Mouse (Mus musculus) lung, embryonic 14.5 days (tissue): ENCODE results near the gene Tent4b. TPM values are rescaled to one million over a fixed set of nuclear protein-coding genes. Genes with fewer than 3 reads are reported as not detected.

Source experiments
- ATAC-seq: fragments of 200-750 bp; cut with Nextera tagmentation; 2 replicates; pipeline ENCODE4 v1.8.0; 2017; ENCODE audit warnings: mild to moderate bottlenecking, moderate TSS enrichment, moderate library complexity; ENCODE audit not compliant: insufficient read depth
- DNase-seq: peaks from one replicate; pipeline ENCODE4 v3.0.0-alpha.2; 2015
- H3K27ac ChIP-seq: fragments of 300-500 bp; sonication (generic); 2 replicates; pipeline ENCODE4 v1.5.1; 2014; ENCODE audit warnings: low read depth, mild to moderate bottlenecking, moderate library complexity
- H3K27me3 ChIP-seq: fragments of 300-500 bp; sonication (generic); 2 replicates; pipeline ENCODE4 v1.6.1; 2014; ENCODE audit warnings: low read length, control low read depth; ENCODE audit not compliant: insufficient read depth
- H3K36me3 ChIP-seq: fragments of 300-500 bp; sonication (generic); 2 replicates; pipeline ENCODE4 v1.6.1; 2014; ENCODE audit warnings: control low read depth; ENCODE audit not compliant: insufficient read depth
- H3K4me1 ChIP-seq: fragments of 300-500 bp; sonication (generic); 2 replicates; pipeline ENCODE4 v1.6.1; 2014; ENCODE audit warnings: antibody characterized with exemption, control low read depth; ENCODE audit not compliant: insufficient read depth
- H3K4me2 ChIP-seq: fragments of 300-500 bp; sonication (generic); 2 replicates; pipeline ENCODE4 v1.6.1; 2014; ENCODE audit warnings: mild to moderate bottlenecking
- H3K4me3 ChIP-seq: fragments of 300-500 bp; sonication (generic); 2 replicates; pipeline ENCODE4 v1.5.1; 2014; ENCODE audit warnings: low read depth, low read length
- H3K9ac ChIP-seq: fragments of 300-500 bp; sonication (generic); 2 replicates; pipeline ENCODE4 v1.6.1; 2014
- H3K9me3 ChIP-seq: fragments of 300-500 bp; sonication (generic); 2 replicates; pipeline ENCODE4 v1.6.1; 2016; ENCODE audit warnings: low read depth, low read length, control low read depth
- CTCF ChIP-seq: IDR thresholded peaks from 2 replicates; pipeline ENCODE4 v1.5.1; 2016; ENCODE audit warnings: antibody characterized with exemption, low read depth
- WGBS: fragments of 180-500 bp; shearing (Covaris S2); extraction: QIAGEN DNeasy Blood & Tissue Kit; methylation state at CpG from one replicate; pipeline ENCODE4 v1.1.7; 2014; 5-methylcytosine and 5-hydroxymethylcytosine counted together
- polyA plus RNA-seq: library from polyadenylated mRNA; unstranded; fragments of >200 nt; fragmentation: Nextera tagmentation; extraction: Ambion mirVana; gene quantifications from 2 replicates; pipeline ENCODE4 v1.2.1, GENCODE M21; 2014

The Tent4b gene
- polyA plus RNA-seq, 1 experiment from 2014 or later, result 16.1 TPM

GRCm38 (mm10) chr8:88266801-88267403 is 67.9 kb downstream of the Tent4b start:
- Histone ChIP-seq H3K4me2 (no peak overlapping the region), H3K36me3 (no peaks in the 10 kb centered on the region), H3K27me3 (no peaks in the 10 kb centered on the region), H3K9ac (no peak overlapping the region), H3K27ac (peak overlapping the region; percentile 20; the same call in 1 of the 2 replicates), H3K4me3 (no peak overlapping the region), H3K9me3 (no peaks in the 10 kb centered on the region), H3K4me1 (peaks cover 15% of the 10 kb centered on the region)
- no peak for ATAC-seq
- WGBS, result 53% methylated on average over 14 of the region's 14 CpGs
- DNase-seq, result peak; percentile 24
- no peak for TF ChIP-seq CTCF

GRCm38 (mm10) chr8:88269107-88269875 is 70.3 kb downstream of the Tent4b start:
- Histone ChIP-seq H3K4me3 (no peak overlapping the region), H3K9me3 (no peaks in the 10 kb centered on the region), H3K27ac (no peak overlapping the region), H3K4me2 (no peak overlapping the region), H3K36me3 (no peaks in the 10 kb centered on the region), H3K9ac (no peak overlapping the region), H3K27me3 (peaks cover 9% of the 10 kb centered on the region; the same call in 1 of the 2 replicates), H3K4me1 (peaks cover 12% of the 10 kb centered on the region; the same call in 1 of the 2 replicates)
- no peak for ATAC-seq
- TF ChIP-seq CTCF, result peak; percentile 52
- 63% methylated on average over 7 of the region's 7 CpGs for WGBS
- no peak for DNase-seq

- TF ChIP-seq CTCF, result peak; percentile 34
- Histone ChIP-seq H3K9ac (no peak overlapping the region), H3K36me3 (no peaks in the 10 kb centered on the region), H3K27ac (no peak overlapping the region), H3K27me3 (peaks cover 9% of the 10 kb centered on the region; the same call in 1 of the 2 replicates), H3K4me2 (no peak overlapping the region), H3K9me3 (no peaks in the 10 kb centered on the region), H3K4me1 (peaks cover 12% of the 10 kb centered on the region; the same call in 1 of the 2 replicates), H3K4me3 (no peak overlapping the region)
- WGBS, result 71% methylated on average over 3 of the region's 3 CpGs
- ATAC-seq (no peak), DNase-seq (no peak)
Observed at GRCm38 (mm10) chr8:88270086-88270485, 71.1 kb downstream of the Tent4b start.

DNA sequence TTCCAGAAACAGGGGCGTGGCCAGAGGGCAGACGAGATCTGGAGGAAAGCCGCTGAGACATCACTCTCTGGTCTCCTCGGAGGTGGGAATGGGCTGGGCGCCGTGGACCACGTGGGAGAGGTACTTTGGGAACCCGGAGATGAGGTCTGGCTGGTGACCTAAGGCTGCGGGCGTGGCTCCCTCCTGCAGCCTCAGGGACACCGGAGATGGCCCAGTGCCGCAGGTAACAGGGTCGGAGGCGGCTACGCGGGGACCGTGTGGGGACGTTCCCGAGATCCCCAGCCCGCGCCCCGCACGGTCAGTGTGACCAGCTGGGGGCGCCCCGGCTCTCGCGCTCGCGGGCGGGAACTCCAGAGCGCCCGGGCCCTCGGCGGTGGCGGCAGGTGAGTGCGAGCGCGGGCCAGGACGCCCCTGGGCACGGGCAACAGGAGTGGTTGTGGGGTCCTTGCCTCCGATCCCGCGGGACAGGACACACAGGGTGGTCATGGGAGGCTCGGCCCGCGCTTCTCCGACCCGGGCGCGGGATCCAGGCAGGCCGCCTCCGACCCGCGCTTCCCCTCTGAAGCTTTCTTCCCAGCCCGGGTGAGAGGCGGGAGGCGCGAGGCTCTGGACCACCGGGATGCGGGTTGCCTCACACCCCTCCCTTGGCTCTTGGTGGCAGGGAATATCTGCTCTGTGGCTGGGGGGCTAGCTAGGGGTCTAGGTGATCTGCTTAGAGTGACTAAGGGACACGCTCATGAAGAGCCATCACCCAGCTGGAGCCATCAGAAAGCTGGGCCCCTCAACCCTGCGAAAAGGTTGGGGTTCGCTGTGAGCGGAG is 73.4 kb downstream of the Tent4b start, which contains the start of gene Adcy7:
Gene Adcy7 (plus strand): TSS at position 173 of the 820 bp plus-strand sequence.
- DNase-seq (peak; percentile 75), ATAC-seq (peak; percentile 57)
- H3K4me1 ChIP-seq, result peaks cover 12% of the 10 kb centered on the region; the same call in 1 of the 2 replicates

GRCm38 (mm10) chr8:88273051-88273430 is 74.0 kb downstream of the Tent4b start:
- H3K4me1 ChIP-seq, result peaks cover 12% of the 10 kb centered on the region; the same call in 1 of the 2 replicates
- H3K36me3 ChIP-seq, result no peaks in the 10 kb centered on the region
- H3K4me2 ChIP-seq, result peak overlapping the region; percentile 92
- H3K27me3 ChIP-seq, result peaks cover 9% of the 10 kb centered on the region; the same call in 1 of the 2 replicates
- no peaks in the 10 kb centered on the region for H3K9me3 ChIP-seq
- TF ChIP-seq CTCF, result no peak
- H3K9ac ChIP-seq, result peak overlapping the region; percentile 65
- 0 out of 2 replicates have a peak, but pooled peaks have one; percentile 2 for ATAC-seq
- peak overlapping the region; percentile 46 for H3K4me3 ChIP-seq
- 66% methylated on average over 7 of the region's 7 CpGs for WGBS
- H3K27ac ChIP-seq, result no peak overlapping the region
- DNase-seq, result no peak

More for the DNA sequence above, 73.4 kb downstream of the Tent4b start, which contains the start of gene Adcy7:
- Histone ChIP-seq H3K27me3 (peaks cover 9% of the 10 kb centered on the region; the same call in 1 of the 2 replicates), H3K9ac (peak within 1 kb of the TSS; percentile 65), H3K36me3 (no peaks in the 10 kb centered on the region), H3K27ac (no peak within 1 kb of the TSS), H3K4me3 (peak within 1 kb of the TSS; percentile 46), H3K4me2 (peak within 1 kb of the TSS; percentile 92), H3K9me3 (no peaks in the 10 kb centered on the region)
- peak; percentile 40 for TF ChIP-seq CTCF
- 3% methylated on average over 61 of the region's 64 CpGs for WGBS

DNA sequence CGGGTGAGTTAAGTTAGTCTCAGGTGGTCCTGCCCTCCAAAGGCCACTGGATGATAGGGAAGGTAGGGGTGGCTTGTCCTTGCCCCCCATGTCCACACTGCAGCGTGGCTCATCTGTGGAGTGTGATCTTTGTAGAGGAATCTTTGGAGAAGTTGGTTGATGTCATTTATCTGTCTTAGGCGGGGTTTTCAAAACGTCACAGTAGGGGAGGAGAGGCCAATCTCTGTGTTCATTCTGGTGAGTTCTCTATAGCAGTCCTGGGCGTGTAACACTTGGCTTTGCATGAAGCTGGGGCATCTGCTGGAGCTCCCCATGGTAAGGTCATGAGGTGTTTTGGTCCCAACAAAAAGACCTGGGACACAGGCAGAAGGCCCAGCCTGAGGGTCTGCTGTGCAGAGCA is 75.1 kb downstream of the Tent4b start:
- ATAC-seq, result no peak
- no peak overlapping the region for H3K4me2 ChIP-seq

More for the DNA sequence above, 75.1 kb downstream of the Tent4b start:
- H3K27me3 ChIP-seq, result peaks cover 9% of the 10 kb centered on the region; the same call in 1 of the 2 replicates
- H3K4me1 ChIP-seq, result peaks cover 12% of the 10 kb centered on the region; the same call in 1 of the 2 replicates
- no peak overlapping the region for H3K27ac ChIP-seq
- no peak for DNase-seq
- H3K9ac ChIP-seq, result no peak overlapping the region
- TF ChIP-seq CTCF, result no peak
- 79% methylated on average over 5 of the region's 5 CpGs for WGBS
- H3K4me3 ChIP-seq, result no peak overlapping the region
- no peaks in the 10 kb centered on the region for H3K9me3 ChIP-seq
- H3K36me3 ChIP-seq, result no peaks in the 10 kb centered on the region
